Mouse (Mus musculus) kidney, postnatal 4 days (tissue): Measurements from ENCODE around the gene Polr2m.
"Not testable (repeated sequence)": the region's sequence is repeated elsewhere in the genome, so short reads cannot be mapped to it uniquely, and the experiment has no call there.

Source experiments
- DNase-seq, 2 experiments: peaks; one replicate each; pipeline ENCODE4 v3.0.0; 2021; ENCODE audit warnings: mixed read lengths in 2 of 2

Gene Polr2m

GRCm38 (mm10) chr9:71485475-71486094, at the start of gene Polr2m:
TSS of gene Polr2m (minus strand) at chr9:71485935.
- DNase-seq: peak; percentile 97 to 98

- DNase-seq: no peak
These were observed 49.3 kb upstream of the Polr2m start for GRCm38 (mm10) chr9:71535036-71535435.

- peak in 1 of 2 experiments; percentile 22 for DNase-seq
These were observed 44.2 kb upstream of the Polr2m start for GRCm38 (mm10) chr9:71529960-71530359.

GRCm38 (mm10) chr9:71527438-71527837, 41.7 kb upstream of the Polr2m start:
- DNase-seq: peak; percentile 18 to 35

GRCm38 (mm10) chr9:71523901-71524300, 38.2 kb upstream of the Polr2m start:
- DNase-seq: no peak

GRCm38 (mm10) chr9:71519836-71520235, 34.1 kb upstream of the Polr2m start:
- peak in 1 of 2 experiments; percentile 35 for DNase-seq

GRCm38 (mm10) chr9:71517487-71517886, 31.8 kb upstream of the Polr2m start:
- no peak for DNase-seq

GRCm38 (mm10) chr9:71515862-71516261, 30.1 kb upstream of the Polr2m start:
- peak; percentile 27 to 54 for DNase-seq

GRCm38 (mm10) chr9:71513566-71513965, 27.8 kb upstream of the Polr2m start:
- DNase-seq: no peak

- no peak for DNase-seq
These were observed 27.2 kb upstream of the Polr2m start for GRCm38 (mm10) chr9:71512899-71513298.

GRCm38 (mm10) chr9:71498391-71499182, 12.9 kb upstream of the Polr2m start:
- DNase-seq: peak; percentile 68 to 74

GRCm38 (mm10) chr9:71496637-71497036, 10.9 kb upstream of the Polr2m start:
- DNase-seq: peak; percentile 43 to 65

GRCm38 (mm10) chr9:71493771-71494170, 8.0 kb upstream of the Polr2m start:
- DNase-seq: no peak

- no peak for DNase-seq
These were observed 6.7 kb upstream of the Polr2m start for GRCm38 (mm10) chr9:71492296-71493025.

GRCm38 (mm10) chr9:71490076-71490475, 4.3 kb upstream of the Polr2m start:
- DNase-seq: no peak

- DNase-seq: no peak
These were observed 392 bp upstream of the Polr2m start for GRCm38 (mm10) chr9:71486127-71486526.

- DNase-seq: no peak
These were observed 762 bp downstream of the Polr2m start for GRCm38 (mm10) chr9:71484871-71485474.

GRCm38 (mm10) chr9:71483872-71484271, 1.9 kb downstream of the Polr2m start:
- DNase-seq: not testable (repeated sequence)

- DNase-seq: no peak
These were observed 5.4 kb downstream of the Polr2m start for GRCm38 (mm10) chr9:71480305-71480704.

- no peak for DNase-seq
These were observed 6.3 kb downstream of the Polr2m start for GRCm38 (mm10) chr9:71479413-71479812.

GRCm38 (mm10) chr9:71478596-71478995, 7.1 kb downstream of the Polr2m start:
- no peak for DNase-seq

- no peak for DNase-seq
These were observed 9.1 kb downstream of the Polr2m start for GRCm38 (mm10) chr9:71476601-71477000.

- DNase-seq: no peak
These were observed 10.2 kb downstream of the Polr2m start for GRCm38 (mm10) chr9:71475536-71475935.
